Mouse (Mus musculus): ENCODE data around the gene Gmeb1.

Gene Gmeb1

DNA sequence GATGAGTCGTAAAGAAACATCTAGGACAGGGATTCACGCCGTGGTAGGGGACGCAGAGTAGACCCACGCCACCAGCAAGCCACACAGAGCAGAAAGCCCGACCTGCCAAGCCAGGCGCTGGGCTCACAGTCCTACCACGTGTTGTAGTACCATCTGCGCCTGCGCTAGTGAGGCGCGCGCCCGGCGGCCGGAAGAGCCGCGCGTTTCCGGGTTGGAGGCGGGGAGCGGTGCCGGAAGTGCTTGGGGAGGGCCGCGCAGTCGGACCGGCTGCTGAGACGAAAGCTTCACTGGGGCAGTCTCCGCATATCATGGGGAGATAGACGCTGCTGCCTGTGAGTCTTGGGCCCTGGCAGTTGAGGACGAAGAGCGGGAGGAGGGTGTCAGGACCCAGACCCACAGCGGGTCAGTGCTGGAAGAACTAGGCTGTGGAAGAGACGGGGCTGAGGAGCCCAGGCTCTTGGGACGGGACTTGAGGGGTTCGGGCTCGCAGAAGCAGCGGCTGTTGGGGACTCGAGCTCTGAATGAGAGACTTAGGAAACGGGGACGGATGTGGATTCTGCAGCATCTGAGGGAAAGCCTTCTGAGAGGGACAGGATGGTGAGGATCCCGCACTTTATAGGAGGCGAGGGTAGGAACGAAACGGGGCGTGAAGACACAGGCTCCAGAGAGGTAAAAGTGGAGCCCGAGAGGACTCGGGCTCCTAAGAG is 12.9 kb upstream of the Gmeb1 start, which contains the start of gene Taf12:
Gene Taf12, plus strand, starts transcription at position 220 of the 707 bp plus-strand sequence.
- in situ Hi-C loops (cut with MseI, MboI): no loop called here

- in situ Hi-C loops (cut with MseI, MboI): no loop called here
Measured at GRCm38 (mm10) chr4:132273166-132273565, 11.8 kb upstream of the Gmeb1 start.

DNA sequence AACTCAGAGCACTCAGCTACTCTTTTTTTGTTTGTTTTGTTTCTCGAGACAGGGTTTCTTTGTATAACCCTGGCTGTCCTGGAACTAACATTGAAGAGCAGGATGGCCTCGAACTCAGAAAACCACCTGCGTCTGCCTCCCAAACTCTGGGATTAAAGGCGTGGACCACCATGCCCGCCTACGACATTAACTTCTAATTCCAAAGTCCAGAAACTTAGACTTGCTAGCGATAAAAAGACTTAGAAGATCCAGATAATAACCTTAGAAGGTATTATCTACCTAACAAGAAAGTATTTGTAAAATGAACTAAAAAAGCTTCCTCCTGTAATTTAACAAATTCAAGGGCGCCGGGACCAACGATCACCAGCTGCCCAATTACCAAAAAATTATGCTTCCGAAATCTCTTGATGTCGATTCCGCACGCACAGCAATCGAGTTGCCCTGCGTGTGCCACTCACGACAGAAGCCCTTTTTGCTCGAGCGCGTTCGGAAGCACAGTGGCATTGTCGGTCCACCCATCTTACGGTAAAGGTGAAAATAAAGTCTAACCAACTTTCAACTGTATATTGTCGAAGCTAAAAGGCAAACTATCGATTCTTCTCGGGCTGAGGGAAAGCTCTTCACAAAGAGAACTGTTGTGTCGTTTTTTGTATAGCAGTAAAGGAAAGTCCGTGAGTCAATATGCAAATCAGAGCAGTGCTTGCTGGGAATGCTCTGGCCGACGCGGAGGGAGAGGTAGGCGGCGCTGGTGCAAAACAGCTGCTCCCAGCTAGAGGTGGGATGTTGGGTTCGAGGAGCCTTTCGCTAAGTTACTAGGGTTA is 8.5 kb upstream of the Gmeb1 start:
- in situ Hi-C loops (cut with MseI, MboI): no loop called here

DNA sequence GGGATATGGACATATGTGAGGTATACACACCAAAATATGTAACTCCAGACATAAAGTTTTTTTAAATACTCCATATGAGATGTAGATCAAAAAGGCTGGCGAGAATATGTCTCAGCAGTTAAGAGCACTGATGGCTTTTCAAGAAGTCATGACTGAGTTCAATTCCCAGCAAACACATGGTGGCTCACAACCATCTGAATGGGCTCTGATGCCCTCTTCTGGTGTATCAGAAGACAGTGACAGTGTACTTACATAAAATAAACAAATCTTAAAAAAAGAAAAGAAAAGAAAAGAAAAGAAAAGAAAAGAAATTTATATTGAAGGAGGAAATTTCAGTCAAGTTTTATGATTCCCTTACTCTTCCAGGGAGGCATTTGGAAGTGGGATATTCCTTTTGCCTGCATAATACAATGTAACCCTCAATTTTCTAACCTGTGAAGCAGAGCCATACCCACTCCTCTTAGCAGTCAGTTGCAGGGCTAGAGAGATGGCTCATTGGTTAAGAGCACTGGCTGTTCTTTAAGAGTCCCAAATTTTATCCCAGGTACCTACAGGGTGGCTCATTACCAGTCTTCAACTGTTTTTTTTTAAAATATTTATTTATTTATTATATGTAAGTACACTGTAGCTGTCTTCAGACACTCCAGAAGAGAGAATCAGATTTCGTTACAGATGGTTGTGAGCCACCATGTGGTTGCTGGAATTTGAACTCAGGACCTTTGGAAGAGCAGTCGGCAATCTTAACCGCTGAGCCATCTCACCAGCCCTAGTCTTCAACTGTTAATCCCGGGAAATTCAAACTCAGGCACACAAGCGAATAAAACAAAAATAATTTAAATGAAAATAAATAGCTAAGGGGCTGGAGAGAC is 7.7 kb upstream of the Gmeb1 start:
- in situ Hi-C loops (cut with MseI, MboI): no loop called here

DNA sequence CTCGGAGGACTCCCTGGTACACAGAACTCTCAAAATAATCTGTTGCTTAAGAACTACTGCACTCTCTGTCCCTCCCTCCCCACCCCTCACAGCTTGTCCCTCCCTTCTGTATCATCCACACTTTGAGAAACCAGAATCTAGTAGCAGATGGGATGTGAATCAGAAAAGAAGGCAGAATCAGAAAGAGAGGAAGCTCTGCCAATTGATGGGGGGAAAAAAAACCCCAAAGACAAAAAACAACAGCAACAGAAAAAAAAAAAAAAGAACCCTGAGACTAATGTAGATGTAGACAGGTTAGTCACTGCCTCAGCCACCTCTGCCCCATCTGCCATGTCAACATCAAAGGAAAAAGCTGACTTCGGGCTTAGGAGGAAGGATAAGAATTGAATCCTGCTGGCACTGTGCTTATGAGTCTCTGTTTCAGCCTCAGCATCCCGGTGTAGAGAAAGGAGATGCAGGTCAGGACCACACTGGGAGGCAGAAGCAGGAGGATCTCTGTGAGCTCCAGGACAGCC is 5.5 kb upstream of the Gmeb1 start:
- in situ Hi-C loops (cut with MseI, MboI): no loop called here

DNA sequence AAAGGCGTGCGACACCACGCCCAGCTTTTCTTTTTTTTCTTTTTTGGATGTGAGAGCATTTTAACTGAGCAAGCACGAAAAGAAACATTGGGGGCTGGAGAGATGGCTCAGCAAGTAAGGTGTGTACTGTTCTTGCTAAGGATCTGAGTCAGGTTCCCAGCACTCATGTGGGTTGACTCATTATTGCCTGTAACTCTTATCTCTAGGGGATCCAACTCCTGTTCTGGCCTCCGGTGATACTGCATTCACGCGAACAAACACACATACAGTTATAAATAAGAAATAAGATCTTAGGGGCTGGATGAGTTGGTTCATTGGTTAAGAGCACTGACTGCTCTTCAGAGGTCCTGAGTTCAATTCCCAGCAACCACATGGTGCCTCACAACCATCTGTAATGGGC is 1.9 kb upstream of the Gmeb1 start:
- in situ Hi-C loops (cut with MseI, MboI): no loop called here

- in situ Hi-C loops (cut with MseI, MboI): no loop called here
Measured at GRCm38 (mm10) chr4:132262358-132262616, 885 bp upstream of the Gmeb1 start.

DNA sequence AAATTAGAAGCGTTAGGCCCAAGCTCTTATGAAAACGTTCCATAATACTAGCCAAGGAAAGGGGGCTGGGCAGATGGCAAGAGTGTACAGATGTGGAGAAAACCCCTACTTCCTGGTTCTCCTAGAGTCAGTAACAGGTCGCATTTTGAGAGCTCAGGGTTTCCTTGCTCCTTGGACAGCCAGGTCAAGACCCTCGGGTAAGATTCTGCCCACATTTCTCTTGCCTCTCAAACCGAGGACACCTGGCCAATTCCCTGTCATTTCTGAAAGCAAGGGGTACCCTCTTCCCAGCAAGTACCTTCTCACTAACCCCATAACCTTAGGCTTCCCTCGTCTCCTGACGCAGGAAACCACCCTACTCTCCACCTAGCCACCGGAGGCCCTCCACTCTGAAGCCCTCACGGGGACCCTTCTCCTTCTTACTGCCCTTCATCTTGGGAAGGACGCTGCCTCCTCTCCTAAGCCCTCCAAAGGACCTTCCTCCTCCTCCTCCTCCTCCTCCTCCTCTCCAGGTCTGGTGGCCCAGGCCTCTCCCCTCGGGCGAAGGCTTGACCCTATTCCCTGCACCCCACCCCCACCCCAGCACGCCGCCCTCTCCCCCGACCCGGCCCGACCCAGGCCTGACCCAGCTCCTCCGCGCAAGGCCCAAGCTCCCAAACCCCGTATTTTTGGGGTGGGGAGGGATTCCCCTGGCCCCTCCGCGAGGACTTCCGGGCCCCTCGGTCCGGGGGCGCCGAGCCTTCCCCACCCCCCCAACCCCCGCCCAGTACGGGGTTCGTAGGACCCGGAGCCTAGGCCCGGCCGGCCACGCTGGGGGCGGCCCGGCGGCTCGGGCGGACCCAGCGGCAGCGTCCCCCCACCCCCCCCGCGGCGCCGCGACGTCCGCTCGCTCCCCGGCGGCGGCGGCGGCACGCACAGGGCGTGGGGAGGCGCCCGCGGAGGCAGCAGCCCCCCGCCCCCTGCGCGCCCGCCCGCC is 710 bp downstream of the Gmeb1 start:
- in situ Hi-C loops (cut with MseI, MboI): no loop called here

DNA sequence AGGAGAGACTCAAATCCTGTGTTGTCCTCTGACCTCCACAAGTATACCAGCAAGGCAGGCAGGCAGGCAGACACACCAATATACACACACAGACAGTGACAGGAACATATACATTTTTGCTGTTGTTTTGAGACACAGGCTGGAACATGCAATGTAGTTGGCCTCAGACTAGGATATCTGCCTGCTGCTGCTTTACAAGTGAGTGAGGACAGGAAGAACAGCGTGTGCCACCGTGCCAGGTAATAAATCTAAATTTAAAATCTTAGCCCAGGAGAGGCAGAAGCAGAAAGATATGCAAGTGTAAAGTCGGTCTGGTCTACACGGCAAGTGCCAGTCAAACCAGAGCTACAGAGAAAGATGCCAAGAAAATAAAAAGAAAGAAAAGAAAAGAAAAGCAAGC is 2.2 kb downstream of the Gmeb1 start:
- in situ Hi-C loops (cut with MseI, MboI): no loop called here

- in situ Hi-C loops (cut with MseI, MboI): no loop called here
Measured at GRCm38 (mm10) chr4:132256384-132256783, 5.0 kb downstream of the Gmeb1 start.

GRCm38 (mm10) chr4:132254986-132255385 is 6.4 kb downstream of the Gmeb1 start:
- in situ Hi-C loops (cut with MseI, MboI): no loop called here

DNA sequence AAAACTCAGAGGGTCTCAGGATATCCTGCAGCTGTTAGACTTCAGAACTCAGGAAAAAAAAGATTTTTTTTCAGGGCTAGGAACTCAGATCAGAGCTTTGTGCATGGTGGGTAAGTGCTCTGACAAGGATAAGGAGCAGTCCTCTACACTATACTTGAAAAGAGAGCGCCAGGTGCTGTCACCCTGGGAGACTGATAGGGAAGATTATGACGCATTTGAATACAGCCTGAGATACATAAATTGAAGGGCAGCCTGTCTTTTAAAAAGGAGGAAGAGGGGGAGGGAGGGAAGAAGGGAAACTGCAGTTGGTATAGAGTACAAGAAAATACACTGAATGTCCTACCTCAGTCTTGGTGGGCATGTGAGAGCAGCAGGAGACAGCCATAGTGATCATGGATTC is 7.8 kb downstream of the Gmeb1 start:
- in situ Hi-C loops (cut with MseI, MboI): no loop called here

GRCm38 (mm10) chr4:132253128-132253527 is 8.3 kb downstream of the Gmeb1 start:
- in situ Hi-C loops (cut with MseI, MboI): no loop called here

DNA sequence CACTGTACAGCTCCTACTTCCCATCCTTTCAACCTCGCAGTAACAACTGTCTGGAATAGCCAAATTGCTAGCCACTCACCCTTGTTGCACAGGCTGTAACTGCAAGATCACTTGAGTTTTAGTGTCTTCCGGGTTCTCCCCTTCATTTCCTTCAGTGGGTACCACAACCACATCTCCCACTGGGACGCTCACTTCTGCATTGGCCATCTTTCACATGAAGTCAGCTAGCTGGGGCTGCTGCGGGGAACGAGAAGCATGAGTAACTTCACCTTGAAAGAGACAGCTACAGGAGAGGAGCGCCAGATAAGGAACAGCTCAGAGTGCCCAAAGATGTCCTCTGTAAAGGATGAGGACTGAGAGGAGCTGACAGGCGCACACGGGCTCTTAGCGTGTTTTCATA is 9.8 kb downstream of the Gmeb1 start:
- in situ Hi-C loops (cut with MseI, MboI): no loop called here

DNA sequence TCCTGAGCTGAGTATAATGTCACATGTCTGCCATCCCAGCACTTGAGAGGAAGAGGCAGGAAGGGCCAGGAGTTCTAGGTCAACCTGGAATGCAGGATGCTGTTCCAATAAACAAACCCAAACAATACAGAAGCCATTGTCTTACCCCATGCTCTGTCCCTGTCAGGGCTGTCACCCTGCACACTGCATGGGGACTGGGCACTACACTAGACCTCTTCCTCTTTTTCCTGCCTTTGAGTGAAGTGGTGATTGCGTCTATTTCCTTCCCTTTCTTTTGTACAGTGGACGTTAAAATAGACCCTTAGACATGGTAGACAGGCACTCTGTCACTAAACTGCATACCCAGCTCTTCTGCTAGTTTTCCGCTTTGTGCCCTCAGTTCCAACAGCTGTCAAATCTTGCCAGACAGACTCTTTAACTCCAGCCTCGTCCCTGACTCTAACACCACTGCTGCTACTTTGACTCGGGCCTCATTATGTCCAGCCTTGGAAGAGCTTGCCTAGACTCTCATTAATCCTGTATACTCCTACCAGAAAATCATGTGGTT is 13.9 kb downstream of the Gmeb1 start:
- in situ Hi-C loops (cut with MseI, MboI): no loop called here

GRCm38 (mm10) chr4:132245643-132246042 is 15.8 kb downstream of the Gmeb1 start:
- in situ Hi-C loops (cut with MseI, MboI): no loop called here

DNA sequence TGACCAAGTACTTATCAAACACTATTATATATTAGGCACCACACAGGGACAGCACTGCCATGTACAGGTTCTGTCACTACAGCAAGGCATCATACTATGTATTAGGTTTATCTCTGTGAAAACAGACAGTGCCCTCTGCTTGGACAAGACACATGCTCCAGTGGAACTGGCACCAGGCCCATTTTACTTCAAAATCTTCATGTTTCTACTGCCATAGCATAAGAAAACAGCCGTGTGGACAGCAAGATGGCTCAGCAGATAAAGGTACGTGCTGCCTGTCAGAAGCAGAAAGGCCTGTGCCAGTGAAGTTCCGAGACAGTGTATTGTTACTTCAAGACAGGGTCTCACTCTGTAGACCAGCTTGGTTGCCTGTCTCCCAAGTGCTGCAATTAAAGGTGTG is 20.2 kb downstream of the Gmeb1 start:
- in situ Hi-C loops (cut with MseI, MboI): no loop called here

- in situ Hi-C loops (cut with MseI, MboI): no loop called here
Measured at GRCm38 (mm10) chr4:132240367-132240766, 21.0 kb downstream of the Gmeb1 start.

DNA sequence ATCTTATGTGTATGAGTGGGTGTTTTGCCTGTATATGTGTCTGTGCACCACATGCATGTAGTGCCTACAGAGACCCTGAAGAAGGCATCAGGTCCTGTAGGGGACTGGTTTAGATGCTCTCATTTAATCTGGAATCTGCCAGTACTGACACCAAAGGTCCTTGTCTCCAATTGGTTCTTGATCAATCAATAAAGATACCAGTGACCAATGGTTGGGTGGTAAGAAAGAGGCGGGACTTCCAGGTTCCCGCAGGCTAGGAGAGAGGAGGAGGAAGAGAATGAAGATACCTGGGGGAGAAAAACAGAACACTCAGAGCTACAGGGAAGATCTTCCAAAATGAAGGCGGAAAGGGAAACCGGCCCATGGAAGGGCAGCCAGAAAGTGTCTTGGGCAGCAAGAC is 23.0 kb downstream of the Gmeb1 start:
- in situ Hi-C loops (cut with MseI, MboI): no loop called here

DNA sequence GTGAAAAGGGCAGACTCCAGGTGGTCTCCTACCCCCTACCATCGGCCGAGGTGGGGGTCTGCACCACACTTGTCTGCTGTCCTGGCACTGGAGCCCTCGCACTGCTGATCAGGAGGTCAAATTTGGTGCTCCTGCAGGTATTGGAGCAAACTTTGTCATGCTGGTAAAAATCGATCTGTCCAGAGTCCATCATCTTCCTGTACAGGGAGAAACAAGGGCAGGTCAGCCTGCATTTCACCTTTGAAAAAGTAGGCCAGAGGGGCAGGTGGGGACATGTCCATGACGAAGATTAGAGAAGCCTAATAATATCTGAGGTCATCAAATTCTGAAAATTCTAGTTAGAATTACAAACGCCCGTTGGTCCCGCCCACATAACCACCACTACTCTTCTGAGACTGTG is 26.7 kb downstream of the Gmeb1 start:
- in situ Hi-C loops (cut with MseI, MboI): no loop called here

GRCm38 (mm10) chr4:132230422-132230821 is 31.0 kb downstream of the Gmeb1 start:
- in situ Hi-C loops (cut with MseI, MboI): no loop called here

Data from mouse trophoblast stem cell (cell line).